Mouse (Mus musculus) intestine, embryonic 16.5 days (tissue): Measurements from ENCODE around the gene Ctxn2. TPM values are rescaled to one million over a fixed set of nuclear protein-coding genes. Genes with fewer than 3 reads are reported as not detected.

ENCODE experiments used
- ATAC-seq: fragments of 200-750 bp; cut with Nextera tagmentation; 2 replicates; pipeline ENCODE4 v1.8.0; 2017; ENCODE audit warnings: moderate TSS enrichment, moderate library complexity
- H3K27ac ChIP-seq: fragments of 300-500 bp; sonication (generic); 2 replicates; pipeline ENCODE4 v1.5.1; 2014; ENCODE audit warnings: mild to moderate bottlenecking, low read length
- H3K27me3 ChIP-seq: fragments of 300-500 bp; sonication (generic); replicated peaks from 2 replicates; pipeline ENCODE4 v1.6.1; 2014; ENCODE audit warnings: low read length, control low read depth, mixed read lengths; ENCODE audit not compliant: control insufficient read depth, insufficient read depth
- H3K36me3 ChIP-seq: fragments of 300-500 bp; sonication (generic); 2 replicates; pipeline ENCODE4 v1.6.1; 2014; ENCODE audit warnings: low read length, control low read depth; ENCODE audit not compliant: control insufficient read depth, insufficient read depth
- H3K4me1 ChIP-seq: fragments of 300-500 bp; sonication (generic); 2 replicates; pipeline ENCODE4 v1.6.1; 2014; ENCODE audit warnings: low read length, control low read depth, mixed read lengths; ENCODE audit not compliant: control insufficient read depth, insufficient read depth
- H3K4me2 ChIP-seq: fragments of 300-500 bp; sonication (generic); 2 replicates; pipeline ENCODE4 v1.6.1; 2014; ENCODE audit warnings: low read depth, low read length, control low read depth
- H3K4me3 ChIP-seq: fragments of 300-500 bp; sonication (generic); 2 replicates; pipeline ENCODE4 v1.5.1; 2014; ENCODE audit warnings: mild to moderate bottlenecking, low read length
- H3K9ac ChIP-seq: fragments of 300-500 bp; sonication (generic); 2 replicates; pipeline ENCODE4 v1.6.1; 2014; ENCODE audit warnings: low read depth, low read length
- H3K9me3 ChIP-seq: fragments of 300-500 bp; sonication (generic); 2 replicates; pipeline ENCODE4 v1.6.1; 2016; ENCODE audit warnings: low read length, control low read depth; ENCODE audit not compliant: control insufficient read depth
- WGBS: fragments of 180-500 bp; shearing (Covaris S2); extraction: QIAGEN DNeasy Blood & Tissue Kit; methylation state at CpG from one replicate; pipeline ENCODE4 v1.1.7; 2014; 5-methylcytosine and 5-hydroxymethylcytosine counted together
- polyA plus RNA-seq: library from polyadenylated mRNA; unstranded; fragments of >200 nt; fragmentation: Nextera tagmentation; extraction: Ambion mirVana; gene quantifications from 2 replicates; pipeline ENCODE4 v1.2.1, GENCODE M21; 2015

The Ctxn2 gene
- polyA plus RNA-seq, 1 experiment from 2014 or later: 0.17 TPM

DNA sequence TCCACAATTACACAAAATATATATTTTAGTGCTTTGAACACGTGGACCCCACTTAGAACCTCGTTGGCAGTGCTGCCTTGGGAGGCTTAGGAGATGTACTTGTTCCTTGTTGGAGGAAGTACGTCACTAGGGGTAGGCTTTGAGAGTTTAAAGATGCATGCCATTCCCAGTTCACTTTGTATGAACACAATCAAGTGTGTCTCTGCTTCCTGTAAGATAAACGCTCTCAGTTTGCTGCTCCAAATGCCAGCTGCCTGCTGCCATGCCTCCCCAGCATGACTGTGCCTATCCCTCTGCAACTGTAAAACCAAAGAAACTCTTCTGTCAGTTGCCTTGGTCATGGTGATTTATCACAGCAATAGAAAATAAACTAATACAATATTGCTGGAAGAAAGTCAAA is 10.7 kb upstream of the Ctxn2 start:
- 37% methylated on average over 4 of the region's 4 CpGs for WGBS
- H3K36me3 ChIP-seq: no peaks in the 10 kb centered on the region
- no peak for ATAC-seq

DNA sequence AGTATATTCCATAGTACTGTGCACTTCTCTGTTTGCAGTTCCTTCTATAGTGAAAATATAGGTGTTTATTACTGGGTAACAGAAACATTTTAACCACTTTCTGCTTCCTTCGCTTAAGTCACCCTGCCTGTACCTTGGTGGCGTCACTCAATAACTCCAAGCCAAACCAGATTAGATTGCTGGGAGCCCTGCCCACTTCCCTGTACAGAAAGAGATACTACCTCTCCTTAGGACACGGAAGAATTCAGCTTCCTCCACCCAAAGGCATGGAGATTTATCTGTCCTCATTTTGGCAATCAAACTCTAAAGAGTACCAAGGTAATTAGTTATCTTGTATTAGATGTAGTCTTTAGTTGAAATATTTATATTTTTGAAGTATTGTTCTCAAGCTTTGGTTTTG is 9.7 kb upstream of the Ctxn2 start:
- H3K27ac ChIP-seq: no peak overlapping the region
- no peaks in the 10 kb centered on the region for H3K27me3 ChIP-seq
- no peak for ATAC-seq
- H3K4me1 ChIP-seq: peaks cover 2% of the 10 kb centered on the region; the same call in 1 of the 2 replicates
- no peak overlapping the region for H3K4me3 ChIP-seq
- H3K4me2 ChIP-seq: no peak overlapping the region
- no peak overlapping the region for H3K9ac ChIP-seq
- H3K9me3 ChIP-seq: no peaks in the 10 kb centered on the region
- no peaks in the 10 kb centered on the region for H3K36me3 ChIP-seq
- 71% methylated on average over 3 of the region's 3 CpGs for WGBS

More for the DNA sequence above, 10.7 kb upstream of the Ctxn2 start:
- H3K4me3 ChIP-seq: no peak overlapping the region
- no peak overlapping the region for H3K4me2 ChIP-seq
- peaks cover 8% of the 10 kb centered on the region; the same call in 1 of the 2 replicates for H3K4me1 ChIP-seq
- H3K27ac ChIP-seq: no peak overlapping the region
- H3K9me3 ChIP-seq: no peaks in the 10 kb centered on the region
- H3K27me3 ChIP-seq: no peaks in the 10 kb centered on the region
- H3K9ac ChIP-seq: no peak overlapping the region

- Histone ChIP-seq H3K4me3 (no peak overlapping the region), H3K27ac (no peak overlapping the region), H3K36me3 (no peaks in the 10 kb centered on the region), H3K4me1 (peaks cover 6% of the 10 kb centered on the region), H3K27me3 (no peaks in the 10 kb centered on the region), H3K9me3 (no peaks in the 10 kb centered on the region), H3K9ac (no peak overlapping the region), H3K4me2 (no peak overlapping the region)
- ATAC-seq: no peak
- WGBS: 38% methylated on average over 4 of the region's 4 CpGs
Observed at GRCm38 (mm10) chr2:125134113-125134512, 2.4 kb upstream of the Ctxn2 start.

GRCm38 (mm10) chr2:125136846-125137245 is 354 bp downstream of the Ctxn2 start:
- H3K4me2 ChIP-seq: no peak overlapping the region
- no peaks in the 10 kb centered on the region for H3K27me3 ChIP-seq
- no peak overlapping the region for H3K9ac ChIP-seq
- ATAC-seq: no peak
- 30% methylated on average over 7 of the region's 7 CpGs for WGBS
- H3K36me3 ChIP-seq: no peaks in the 10 kb centered on the region
- H3K4me1 ChIP-seq: peaks cover 6% of the 10 kb centered on the region
- H3K27ac ChIP-seq: no peak overlapping the region
- no peaks in the 10 kb centered on the region for H3K9me3 ChIP-seq
- no peak overlapping the region for H3K4me3 ChIP-seq

- Histone ChIP-seq H3K4me2 (no peak overlapping the region), H3K27ac (no peak overlapping the region), H3K36me3 (no peaks in the 10 kb centered on the region), H3K9me3 (no peaks in the 10 kb centered on the region), H3K4me1 (no peaks in the 10 kb centered on the region), H3K4me3 (no peak overlapping the region), H3K27me3 (no peaks in the 10 kb centered on the region), H3K9ac (no peak overlapping the region)
- no peak for ATAC-seq
Observed at GRCm38 (mm10) chr2:125142336-125142735, 5.8 kb downstream of the Ctxn2 start.

DNA sequence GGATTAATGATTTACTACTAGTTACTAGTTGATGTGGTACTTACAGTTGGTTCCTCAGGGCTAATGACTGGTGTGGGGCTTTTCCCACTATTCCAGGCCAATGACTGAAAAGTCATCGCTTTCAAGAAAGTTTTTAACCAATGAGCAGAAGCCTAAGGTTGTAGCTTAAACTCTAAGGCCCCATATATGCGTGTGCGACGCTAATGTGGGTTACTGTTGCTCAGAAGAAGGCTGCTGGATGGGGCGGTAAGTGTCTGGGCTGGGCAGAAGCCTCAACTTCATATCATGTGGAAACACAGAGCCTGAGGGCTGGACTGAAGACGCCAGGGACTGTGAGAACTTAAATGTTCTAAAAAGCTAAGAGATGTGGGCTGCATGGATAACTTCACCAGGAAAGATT is 15.9 kb downstream of the Ctxn2 start, which contains the start of gene Slc12a1:
Gene Slc12a1 (plus strand): TSS at position 118 of the 400 bp plus-strand sequence.
- Histone ChIP-seq H3K4me3 (no peak within 1 kb of the TSS), H3K36me3 (no peaks in the 10 kb centered on the region), H3K27me3 (no peaks in the 10 kb centered on the region), H3K4me1 (no peaks in the 10 kb centered on the region), H3K4me2 (no peak within 1 kb of the TSS), H3K27ac (no peak within 1 kb of the TSS), H3K9ac (no peak within 1 kb of the TSS), H3K9me3 (no peaks in the 10 kb centered on the region)
- WGBS: 86% methylated on average over 6 of the region's 6 CpGs
- no peak for ATAC-seq

DNA sequence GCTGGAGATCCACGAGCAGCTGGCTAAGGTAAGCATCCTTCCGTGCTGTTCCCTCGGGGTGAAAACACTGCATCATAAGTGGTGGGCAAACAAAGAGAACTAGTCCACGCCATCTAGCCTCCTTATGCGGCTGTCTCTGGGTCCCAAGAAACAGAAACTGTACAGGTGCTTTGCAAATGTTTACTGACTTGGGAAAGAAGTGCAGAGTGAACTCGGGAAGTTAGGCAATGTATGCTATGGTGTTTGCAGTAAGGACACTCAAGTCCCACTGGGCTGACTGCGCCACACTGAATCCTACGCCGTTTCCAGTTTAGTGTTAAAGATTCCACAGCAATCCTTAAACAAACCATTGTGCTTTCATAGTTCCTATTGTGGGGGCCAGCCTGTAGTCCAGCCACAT is 17.8 kb downstream of the Ctxn2 start:
- no peaks in the 10 kb centered on the region for H3K4me1 ChIP-seq
- no peak overlapping the region for H3K27ac ChIP-seq
- no peak for ATAC-seq
- H3K36me3 ChIP-seq: no peaks in the 10 kb centered on the region
- H3K9ac ChIP-seq: no peak overlapping the region
- no peak overlapping the region for H3K4me2 ChIP-seq
- H3K9me3 ChIP-seq: no peaks in the 10 kb centered on the region
- H3K27me3 ChIP-seq: no peaks in the 10 kb centered on the region
- H3K4me3 ChIP-seq: no peak overlapping the region
- 71% methylated on average over 9 of the region's 9 CpGs for WGBS

GRCm38 (mm10) chr2:125155504-125155903 is 19.0 kb downstream of the Ctxn2 start:
- 13% methylated on average over 2 of the region's 2 CpGs for WGBS
- Histone ChIP-seq H3K4me2 (no peak overlapping the region), H3K4me1 (no peaks in the 10 kb centered on the region), H3K9me3 (no peaks in the 10 kb centered on the region), H3K36me3 (no peaks in the 10 kb centered on the region), H3K27ac (no peak overlapping the region), H3K4me3 (no peak overlapping the region), H3K9ac (no peak overlapping the region), H3K27me3 (no peaks in the 10 kb centered on the region)
- no peak for ATAC-seq

GRCm38 (mm10) chr2:125162012-125162470 is 25.5 kb downstream of the Ctxn2 start:
- no peak overlapping the region for H3K4me3 ChIP-seq
- no peaks in the 10 kb centered on the region for H3K36me3 ChIP-seq
- no peak for ATAC-seq
- H3K27ac ChIP-seq: no peak overlapping the region
- H3K27me3 ChIP-seq: no peaks in the 10 kb centered on the region
- no peaks in the 10 kb centered on the region for H3K9me3 ChIP-seq
- no peaks in the 10 kb centered on the region for H3K4me1 ChIP-seq
- H3K9ac ChIP-seq: no peak overlapping the region
- H3K4me2 ChIP-seq: no peak overlapping the region
- 77% methylated on average over 4 of the region's 4 CpGs for WGBS

DNA sequence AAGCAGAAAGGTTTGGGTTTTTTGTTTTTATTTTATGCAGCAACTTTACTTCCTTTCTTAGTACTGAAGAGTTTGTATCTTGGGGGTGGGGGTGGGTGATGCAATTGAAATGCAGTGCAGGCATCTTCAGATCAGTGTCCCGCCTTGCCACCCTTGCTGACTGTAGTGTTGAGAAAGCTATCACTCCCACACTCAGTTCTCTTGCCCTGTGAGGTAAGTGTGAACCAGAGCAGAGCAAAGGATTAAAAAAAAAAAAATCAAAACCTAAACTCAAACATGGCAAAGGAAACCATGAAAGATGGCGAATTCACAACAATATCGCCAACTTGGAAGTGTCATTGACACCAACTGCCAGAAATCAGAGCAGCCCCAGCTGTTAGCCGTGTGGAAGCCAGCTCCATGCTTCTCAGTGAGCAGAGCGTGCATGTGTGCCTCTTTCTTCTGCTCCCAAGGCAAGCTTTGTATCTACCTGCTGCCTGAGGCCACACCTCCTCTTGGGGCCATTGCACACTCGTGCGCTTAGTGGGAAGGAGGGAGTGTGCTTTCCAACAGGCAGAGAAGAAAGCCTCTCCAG is 41.8 kb downstream of the Ctxn2 start:
- H3K9ac ChIP-seq: no peak overlapping the region
- H3K4me1 ChIP-seq: no peaks in the 10 kb centered on the region
- H3K27ac ChIP-seq: no peak overlapping the region
- H3K9me3 ChIP-seq: no peaks in the 10 kb centered on the region
- H3K36me3 ChIP-seq: no peaks in the 10 kb centered on the region
- H3K4me3 ChIP-seq: no peak overlapping the region
- no peak for ATAC-seq
- no peaks in the 10 kb centered on the region for H3K27me3 ChIP-seq
- no peak overlapping the region for H3K4me2 ChIP-seq
- WGBS: 80% methylated on average over 7 of the region's 7 CpGs
